Comparison of ENCODE assay signal across 8 mouse cellular contexts in genomic region chr14:25565344-25566088, GRCm38 (mm10).
DNase-seq lines count a peak whose midpoint lies in the region; ATAC-seq and TF ChIP-seq lines count a peak whose summit lies in the region.

No protein-coding gene starts in this region.

- WGBS in heart, embryonic 12.5 days, result 23% methylated on average over 11 of the region's 11 CpGs
- 27% methylated on average over 11 of the region's 11 CpGs for WGBS in kidney, embryonic 16.5 days

- H3K79me2 ChIP-seq in C2C12 (ENCODE audit: control insufficient read depth, insufficient read depth), result peaks cover 55% of the 10 kb centered on the region

- no peak overlapping the region for H3K4me3 ChIP-seq in C2C12 (ENCODE audit: insufficient read depth, poor library complexity, severe bottlenecking)
- no peak overlapping the region for H3K4me3 ChIP-seq in heart, embryonic 12.5 days
- H3K4me3 ChIP-seq in kidney, embryonic 16.5 days (ENCODE audit: low read length), result no peak overlapping the region

- H3K9me3 ChIP-seq in heart, embryonic 12.5 days (replicated peaks), result no peaks in the 10 kb centered on the region
- H3K9me3 ChIP-seq in kidney, embryonic 16.5 days (ENCODE audit: low read length), result no peaks in the 10 kb centered on the region

- TF ChIP-seq CTCF in C2C12 (IDR thresholded peaks at IDR 0.05; ENCODE audit: control insufficient read depth, insufficient read depth, insufficient read length), result peak; percentile 95
- peak; percentile 95 for TF ChIP-seq CTCF in brain, embryonic 14.5 days (IDR thresholded peaks at IDR 0.05; ENCODE audit: borderline replicate concordance, extremely low read depth, insufficient read depth, insufficient read length)

- H3K79me3 ChIP-seq in C2C12 (ENCODE audit: low read depth), result peaks cover 16% of the 10 kb centered on the region

- no peak overlapping the region for H3K4me2 ChIP-seq in heart, embryonic 12.5 days
- H3K4me2 ChIP-seq in kidney, embryonic 16.5 days (replicated peaks; ENCODE audit: low read depth, low read length), result no peak overlapping the region

- peak; percentile 92 for DNase-seq in brain, embryonic 14.5 days (ENCODE audit: low read depth)
- DNase-seq in liver, result peak; percentile 82
- DNase-seq in spleen, postnatal 36 days (ENCODE audit: low spot score in 2 of 2), result peak; percentile 77 to 80

- peaks cover 25% of the 10 kb centered on the region for H3K36me3 ChIP-seq in C2C12 (ENCODE audit: control insufficient read depth, insufficient read depth)
- peaks cover 28% of the 10 kb centered on the region for H3K36me3 ChIP-seq in heart, embryonic 12.5 days
- peaks cover 3% of the 10 kb centered on the region; the same call in 1 of the 2 replicates for H3K36me3 ChIP-seq in kidney, embryonic 16.5 days (ENCODE audit: insufficient read depth, low read length)

- H3ac ChIP-seq in C2C12 (ENCODE audit: control insufficient read depth, insufficient read length, low read depth), result no peak overlapping the region

- H3K4me1 ChIP-seq in heart, embryonic 12.5 days (replicated peaks), result peaks cover 69% of the 10 kb centered on the region
- peaks cover 31% of the 10 kb centered on the region for H3K4me1 ChIP-seq in kidney, embryonic 16.5 days (ENCODE audit: insufficient read depth, low read length)

- TF ChIP-seq POLR2A in brain, embryonic 14.5 days (IDR thresholded peaks at IDR 0.05; ENCODE audit: borderline replicate concordance, extremely low read depth, insufficient read depth, insufficient read length, poor library complexity, severe bottlenecking), result no peak

- ATAC-seq in erythroblast, adult 5-6 weeks (replicated peaks; ENCODE audit: low FRiP score, poor library complexity, severe bottlenecking), result 0 out of 2 replicates have a peak, but pooled peaks have one; percentile 45
- peak; percentile 52; the same call in 1 of the 2 replicates for ATAC-seq in heart, embryonic 12.5 days (ENCODE audit: insufficient number of reproducible peaks, low FRiP score)
- peak; percentile 58 for ATAC-seq in kidney, embryonic 16.5 days (ENCODE audit: low FRiP score, low TSS enrichment)
- peak; percentile 82 for ATAC-seq in monocyte, adult 5-6 weeks (replicated peaks; ENCODE audit: insufficient number of reproducible peaks, low FRiP score, low TSS enrichment, poor library complexity, severe bottlenecking)

- H3K9ac ChIP-seq in heart, embryonic 12.5 days, result 0 out of 2 replicates have a peak overlapping the region, but pooled peaks have one; percentile 4
- H3K9ac ChIP-seq in kidney, embryonic 16.5 days (replicated peaks; ENCODE audit: low read length), result 0 out of 2 replicates have a peak overlapping the region, but pooled peaks have one; percentile 32

- H3K27ac ChIP-seq in heart, embryonic 12.5 days (ENCODE audit: poor library complexity, severe bottlenecking), result peak overlapping the region; percentile 59
- 0 out of 2 replicates have a peak overlapping the region, but pooled peaks have one; percentile 31 for H3K27ac ChIP-seq in kidney, embryonic 16.5 days (ENCODE audit: low read length)

- no peaks in the 10 kb centered on the region for H3K27me3 ChIP-seq in C2C12 (ENCODE audit: control insufficient read depth, insufficient read depth, insufficient read length)
- H3K27me3 ChIP-seq in heart, embryonic 12.5 days (replicated peaks), result no peaks in the 10 kb centered on the region
- no peaks in the 10 kb centered on the region for H3K27me3 ChIP-seq in kidney, embryonic 16.5 days (ENCODE audit: insufficient read depth, low read length)

TF ChIP-seq in C2C12, 6 proteins besides CTCF, POLR2A, EP300 and RAD21:
- TF ChIP-seq MAX (IDR thresholded peaks at IDR 0.05) (no peak), MYOG (IDR thresholded peaks at IDR 0.05; ENCODE audit: control insufficient read depth, extremely low read depth, insufficient read length) (no peak), CEBPB (IDR thresholded peaks at IDR 0.05; ENCODE audit: low read depth) (no peak), FOSL1 (IDR thresholded peaks at IDR 0.05; ENCODE audit: insufficient read depth, low read length, poor library complexity, severe bottlenecking) (no peak), MYOD1 (IDR thresholded peaks at IDR 0.05; ENCODE audit: control insufficient read depth, insufficient read length, low read depth) (no peak), USF1 (IDR thresholded peaks at IDR 0.05; ENCODE audit: low read depth) (no peak)
